Mouse (Mus musculus): Measurements from ENCODE around the gene 1810009A15Rik.
A peak's percentile ranks its signal among the peaks of the same experiment; 100 is the strongest.
"Not testable (repeated sequence)": the region's sequence is repeated elsewhere in the genome, so short reads cannot be mapped to it uniquely, and the experiment has no call there.

1810009A15Rik gene

GRCm38 (mm10) chr19:8888511-8889385 lies at the start of gene 1810009A15Rik, which contains the start of gene Gm49416:
TSS of gene 1810009A15Rik (plus strand) at chr19:8888853.
TSS of gene Gm49416 (plus strand) at chr19:8888926.
- DNase-seq = peak; percentile 92

- DNase-seq = peak; percentile 95
Measured at GRCm38 (mm10) chr19:8839103-8839907, 49.3 kb upstream of the 1810009A15Rik start, which contains the start of gene Gng3. TSS of gene Gng3 (minus strand) at chr19:8839194.

GRCm38 (mm10) chr19:8839908-8840791 lies 48.5 kb upstream of the 1810009A15Rik start:
- peak; percentile 88 for DNase-seq

- peak; percentile 66 for DNase-seq
Measured at GRCm38 (mm10) chr19:8841012-8841411, 47.6 kb upstream of the 1810009A15Rik start.

- no peak for DNase-seq
Measured at GRCm38 (mm10) chr19:8842961-8843360, 45.7 kb upstream of the 1810009A15Rik start.

- DNase-seq = peak; percentile 54
Measured at GRCm38 (mm10) chr19:8844371-8845129, 44.1 kb upstream of the 1810009A15Rik start.

GRCm38 (mm10) chr19:8848356-8848755 lies 40.3 kb upstream of the 1810009A15Rik start:
- no peak for DNase-seq

GRCm38 (mm10) chr19:8850402-8850901 lies 38.2 kb upstream of the 1810009A15Rik start, which contains the start of gene Lrrn4cl:
TSS of gene Lrrn4cl (plus strand) at chr19:8850768.
- DNase-seq = no peak

GRCm38 (mm10) chr19:8851639-8852038 lies 37.0 kb upstream of the 1810009A15Rik start:
- DNase-seq = no peak

- DNase-seq = no peak
Measured at GRCm38 (mm10) chr19:8852236-8852928, 36.3 kb upstream of the 1810009A15Rik start.

- DNase-seq = no peak
Measured at GRCm38 (mm10) chr19:8853117-8853516, 35.5 kb upstream of the 1810009A15Rik start.

- no peak for DNase-seq
Measured at GRCm38 (mm10) chr19:8857689-8858088, 31.0 kb upstream of the 1810009A15Rik start.

GRCm38 (mm10) chr19:8859018-8859417 lies 29.6 kb upstream of the 1810009A15Rik start:
- no peak for DNase-seq

- no peak for DNase-seq
Measured at GRCm38 (mm10) chr19:8864265-8864664, 24.4 kb upstream of the 1810009A15Rik start.

GRCm38 (mm10) chr19:8870381-8870780 lies 18.3 kb upstream of the 1810009A15Rik start:
- not testable (repeated sequence) for DNase-seq

GRCm38 (mm10) chr19:8870838-8871237 lies 17.8 kb upstream of the 1810009A15Rik start:
- no peak for DNase-seq

- peak; percentile 97 for DNase-seq
Measured at GRCm38 (mm10) chr19:8871267-8872186, 17.1 kb upstream of the 1810009A15Rik start, which contains the start of gene Ubxn1. TSS of gene Ubxn1 (plus strand) at chr19:8871496.

GRCm38 (mm10) chr19:8872266-8872840 lies 16.3 kb upstream of the 1810009A15Rik start:
- DNase-seq = no peak

- no peak for DNase-seq
Measured at GRCm38 (mm10) chr19:8875031-8875430, 13.6 kb upstream of the 1810009A15Rik start.

Measured in cerebellum, adult 11-12 months (tissue).